Mouse (Mus musculus): ENCODE measurements around the gene Naxd. TPM values are rescaled to one million over a fixed set of nuclear protein-coding genes. Genes with fewer than 3 reads are reported as not detected.

Naxd gene
- 10 to 100 TPM; 31.6 to 35.5 TPM for total RNA-seq (2023)

GRCm38 (mm10) chr8:11497017-11497990, at the start of gene Naxd:
Gene Naxd (plus strand): TSS chr8:11497506.

GRCm38 (mm10) chr8:11477811-11478761, 19.2 kb upstream of the Naxd start, which contains the start of gene Rab20:
Gene Rab20 (minus strand): TSS chr8:11478710.

GRCm38 (mm10) chr8:11550281-11550948, 53.1 kb downstream of the Naxd start, which contains the start of gene Cars2:
Gene Cars2 (minus strand): TSS chr8:11550783.

GRCm38 (mm10) chr8:11554799-11555719, 57.8 kb downstream of the Naxd start, which contains the start of gene Ing1:
Gene Ing1 (plus strand): TSS chr8:11555571.

Other genes with a start within 250 kb of the Naxd start
- 1 to 10 TPM in 1 of 2 experiments, under 1 TPM in 1; 0.97 to 1.3 TPM for gene Col4a2, start 184.7 kb upstream of the Naxd start, total RNA-seq (2023)
- 1 to 10 TPM in 1 of 2 experiments, under 1 TPM in 1; 0.53 to 1.1 TPM for gene Col4a1, start 184.7 kb upstream of the Naxd start, total RNA-seq (2023)
- gene Rab20, start 18.8 kb upstream of the Naxd start, total RNA-seq (2023) = 10 to 100 TPM; 21.7 to 24.8 TPM
- gene Cars2, start 53.3 kb downstream of the Naxd start, total RNA-seq (2023) = 10 to 100 TPM; 19.9 to 26.5 TPM
- gene Ing1, start 58.1 kb downstream of the Naxd start, total RNA-seq (2023) = 10 to 100 TPM; 52.3 to 54.1 TPM
- 10 to 100 TPM; 20.5 to 24.9 TPM for gene Ankrd10, start 138.3 kb downstream of the Naxd start, total RNA-seq (2023)
- not detected for gene 1700016D06Rik, start 203.6 kb downstream of the Naxd start, total RNA-seq (2023)
- gene Arhgef7, start 230.2 kb downstream of the Naxd start, total RNA-seq (2023) = 10 to 100 TPM; 37.5 to 37.7 TPM

Data from neutrophil, adult 59 days (primary cell).